Mouse (Mus musculus): ENCODE data around the gene Slc4a4.

DNA sequence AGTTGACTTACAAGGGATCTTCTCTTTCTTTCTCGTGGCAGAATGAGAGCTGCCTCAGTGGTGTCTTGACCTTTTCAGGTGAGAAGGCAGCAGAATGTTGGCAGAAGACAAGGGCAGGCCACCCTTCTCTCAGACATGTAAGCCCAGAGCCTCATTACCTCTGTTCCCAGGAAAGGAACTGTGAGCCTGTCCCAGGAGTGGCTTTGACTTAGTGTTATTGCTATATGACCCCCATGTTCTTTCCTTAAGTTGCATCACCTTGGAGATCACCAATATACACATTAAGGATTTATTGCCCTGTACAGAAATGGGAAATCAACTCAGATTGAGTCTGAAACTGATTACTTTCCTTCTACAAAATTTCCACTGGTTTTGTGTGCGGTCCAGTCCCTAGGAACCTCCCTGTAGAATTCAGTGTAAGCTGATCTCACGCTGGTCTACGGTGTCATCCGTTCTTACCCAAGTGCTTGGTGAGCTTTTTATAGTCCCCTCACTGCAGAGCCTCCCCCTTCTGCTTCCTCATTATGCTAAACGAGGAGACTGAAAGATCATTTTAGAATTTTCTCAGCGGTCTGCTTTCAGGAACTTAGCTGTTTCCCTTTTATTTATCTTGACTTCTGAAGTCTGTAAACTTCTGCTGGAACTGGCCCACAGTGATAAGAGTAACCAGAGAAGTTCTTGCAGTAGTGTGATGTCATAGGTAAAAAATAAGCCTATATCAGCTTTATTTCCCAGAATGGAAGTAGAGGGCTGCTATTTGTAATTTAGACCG is 94.8 kb downstream of the Slc4a4 start:
- no peak for TF ChIP-seq CTCF (IDR thresholded peaks at IDR 0.05; ENCODE audit: low read depth)
- no peak for TF ChIP-seq EP300 (IDR thresholded peaks at IDR 0.05; ENCODE audit: low read depth)
